Mouse (Mus musculus) intestine, postnatal 0 days (tissue): ENCODE results near the gene Stxbp1. TPM values are rescaled to one million over a fixed set of nuclear protein-coding genes. Genes with fewer than 3 reads are reported as not detected.

ENCODE experiments used
- ATAC-seq: fragments of 200-750 bp; cut with Nextera tagmentation; 2 replicates; pipeline ENCODE4 v1.8.0; 2017; ENCODE audit warnings: mild to moderate bottlenecking, moderate TSS enrichment, moderate library complexity
- H3K27ac ChIP-seq: fragments of 300-500 bp; sonication (generic); 2 replicates; pipeline ENCODE4 v1.5.1; 2014; ENCODE audit warnings: mild to moderate bottlenecking, low read depth, low read length, moderate library complexity
- H3K27me3 ChIP-seq: fragments of 300-500 bp; sonication (generic); replicated peaks from 2 replicates; pipeline ENCODE4 v1.6.1; 2014; ENCODE audit warnings: low read length, mixed read lengths; ENCODE audit not compliant: control insufficient read depth, insufficient read depth
- H3K36me3 ChIP-seq: fragments of 300-500 bp; sonication (generic); 2 replicates; pipeline ENCODE4 v1.6.1; 2014; ENCODE audit warnings: mild to moderate bottlenecking, moderate library complexity; ENCODE audit not compliant: control insufficient read depth, insufficient read depth
- H3K4me1 ChIP-seq: fragments of 300-500 bp; sonication (generic); replicated peaks from 2 replicates; pipeline ENCODE4 v1.6.1; 2014; ENCODE audit warnings: antibody characterized with exemption, low read length, mixed read lengths; ENCODE audit not compliant: control insufficient read depth, insufficient read depth
- H3K4me2 ChIP-seq: fragments of 300-500 bp; sonication (generic); replicated peaks from 2 replicates; pipeline ENCODE4 v1.6.1; 2014; ENCODE audit warnings: low read depth, mild to moderate bottlenecking, moderate library complexity
- H3K4me3 ChIP-seq: fragments of 300-500 bp; sonication (generic); 2 replicates; pipeline ENCODE4 v1.5.1; 2014; ENCODE audit warnings: low read depth, low read length
- H3K9ac ChIP-seq: fragments of 300-500 bp; sonication (generic); 2 replicates; pipeline ENCODE4 v1.6.1; 2014; ENCODE audit warnings: mild to moderate bottlenecking, low read depth, low read length
- H3K9me3 ChIP-seq: fragments of 300-500 bp; sonication (generic); 2 replicates; pipeline ENCODE4 v1.6.1; 2016; ENCODE audit warnings: mixed run types; ENCODE audit not compliant: control insufficient read depth
- CTCF ChIP-seq: sonication (generic); IDR thresholded peaks from 2 replicates; pipeline ENCODE4 v1.5.1; 2016; ENCODE audit warnings: low read depth, mild to moderate bottlenecking, control low read depth, antibody characterized with exemption, moderate library complexity
- WGBS: fragments of 180-500 bp; shearing (Covaris S2); extraction: QIAGEN DNeasy Blood & Tissue Kit; methylation state at CpG from one replicate; pipeline ENCODE4 v1.1.7; 2014; 5-methylcytosine and 5-hydroxymethylcytosine counted together
- polyA plus RNA-seq: library from polyadenylated mRNA; unstranded; fragments of >200 nt; fragmentation: Nextera tagmentation; extraction: Ambion mirVana; gene quantifications from 2 replicates; pipeline ENCODE4 v1.2.1, GENCODE M21; 2015

The Stxbp1 gene
- 12.1 and 12.2 TPM in 2 replicates for polyA plus RNA-seq

DNA sequence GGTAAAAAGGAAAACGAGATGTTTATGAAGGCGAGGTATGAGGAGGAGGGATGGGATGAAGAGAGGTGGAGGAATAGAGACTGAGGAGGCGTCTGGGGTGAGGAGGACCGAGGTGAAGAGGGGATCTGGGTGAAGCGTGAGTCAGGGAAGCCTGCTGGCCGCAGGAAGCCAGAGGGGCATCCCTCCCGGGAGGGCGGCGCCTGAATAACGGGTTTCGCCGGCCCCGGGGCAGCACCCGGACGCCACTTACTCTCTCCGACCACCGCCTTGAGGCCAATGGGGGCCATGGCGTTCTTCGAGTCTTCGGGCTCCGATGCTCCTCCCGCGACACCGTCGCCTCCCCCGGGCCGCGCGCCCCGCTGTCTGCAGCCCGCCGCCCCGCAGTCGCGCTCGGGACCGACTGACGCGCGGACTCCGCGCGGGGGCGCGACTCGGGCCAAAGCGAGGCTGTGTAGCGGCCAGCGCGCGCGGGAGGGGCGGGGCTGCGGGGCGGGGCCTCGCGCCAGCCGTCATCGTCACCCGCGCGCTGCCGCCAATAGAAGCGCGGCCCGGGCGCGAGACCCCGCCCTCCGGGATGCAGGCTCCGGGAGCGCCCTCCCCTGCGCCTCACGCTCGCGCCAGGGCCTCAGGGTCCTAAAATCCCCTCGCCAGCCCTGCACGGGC lies at the start of gene Stxbp1:
Stxbp1 (minus strand) TSS at position 441 of the 663 bp plus-strand sequence.
- WGBS, result under 1% methylated on average over 73 of the region's 78 CpGs
- H3K9ac ChIP-seq, result peak within 1 kb of the TSS; percentile 64
- H3K4me3 ChIP-seq, result peak within 1 kb of the TSS; percentile 71
- peaks cover 5% of the 10 kb centered on the region; the same call in 1 of the 2 replicates for H3K4me1 ChIP-seq
- H3K4me2 ChIP-seq, result peak within 1 kb of the TSS; percentile 93
- H3K27me3 ChIP-seq, result 0 out of 2 replicates have a peak, but pooled peaks cover 2% of the 10 kb centered on the region
- H3K36me3 ChIP-seq, result no peaks in the 10 kb centered on the region
- TF ChIP-seq CTCF, result no peak
- ATAC-seq, result peak; percentile 88
- H3K27ac ChIP-seq, result peak within 1 kb of the TSS; percentile 73
- H3K9me3 ChIP-seq, result no peaks in the 10 kb centered on the region

DNA sequence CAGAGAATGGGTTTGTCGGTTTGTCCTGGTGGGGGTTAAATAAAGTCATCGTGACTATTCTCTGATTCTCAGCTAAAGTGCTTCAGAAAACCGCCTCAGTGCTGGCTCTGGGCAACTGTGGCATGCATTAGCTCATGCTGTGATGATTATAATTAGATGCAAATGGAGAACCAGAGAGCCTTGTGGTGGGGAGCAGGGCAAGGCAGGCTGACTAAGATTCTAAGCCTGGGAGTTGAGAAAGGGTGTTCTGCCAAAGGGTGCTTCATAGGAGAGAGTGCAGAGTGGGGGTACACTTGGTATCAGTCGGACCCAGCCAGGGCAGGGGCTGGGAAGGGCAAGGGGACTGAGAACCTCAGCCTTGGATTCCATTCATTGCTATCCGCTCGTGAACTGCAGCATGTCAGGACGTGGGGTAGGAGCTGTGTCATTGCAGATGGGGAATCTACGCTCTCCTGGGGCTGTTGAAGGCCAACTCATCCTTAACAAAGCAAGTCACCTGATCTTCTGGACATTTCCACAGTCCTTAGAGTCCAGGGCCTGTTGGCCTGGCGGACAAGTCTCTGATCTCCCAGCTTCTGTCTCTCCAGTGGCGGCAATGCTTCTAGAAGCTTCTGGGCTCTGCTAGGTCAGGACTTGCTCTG lies 49.6 kb upstream of the Stxbp1 start:
- Histone ChIP-seq H3K27ac (no peak overlapping the region), H3K36me3 (no peaks in the 10 kb centered on the region; the same call in 1 of the 2 replicates), H3K9me3 (no peaks in the 10 kb centered on the region), H3K4me3 (no peak overlapping the region), H3K27me3 (no peaks in the 10 kb centered on the region), H3K4me2 (peak overlapping the region; percentile 35; the same call in 1 of the 2 replicates), H3K4me1 (peaks cover 13% of the 10 kb centered on the region; the same call in 1 of the 2 replicates), H3K9ac (no peak overlapping the region)
- 48% methylated on average over 10 of the region's 10 CpGs for WGBS
- ATAC-seq, result no peak
- TF ChIP-seq CTCF, result no peak

DNA sequence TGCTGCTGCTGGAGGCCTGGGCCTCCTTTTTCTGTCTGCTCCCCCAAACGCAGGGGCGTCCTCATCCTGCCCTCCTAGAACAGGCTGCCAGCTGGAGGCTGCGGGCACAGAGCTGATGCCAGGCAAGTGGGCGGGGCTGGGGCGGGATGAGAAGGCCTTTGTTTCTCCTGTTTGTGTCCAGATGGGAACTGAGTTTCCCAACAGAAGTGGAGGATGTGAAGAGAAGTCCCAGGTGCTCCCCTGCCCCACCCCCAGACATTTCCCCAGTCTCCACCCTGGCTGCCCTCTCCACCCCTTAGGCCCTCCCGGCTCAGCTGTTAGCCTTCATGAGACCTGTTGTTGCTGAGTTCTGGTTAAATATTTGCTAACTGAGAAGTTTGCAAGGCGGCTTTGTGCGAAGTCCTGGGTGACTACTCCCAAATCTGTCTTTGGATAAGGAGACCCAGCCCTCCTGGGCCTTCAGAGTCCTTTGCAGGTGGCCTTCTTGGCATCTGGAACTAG lies 48.6 kb upstream of the Stxbp1 start:
- no peaks in the 10 kb centered on the region for H3K27me3 ChIP-seq
- peak overlapping the region; percentile 35; the same call in 1 of the 2 replicates for H3K4me2 ChIP-seq
- WGBS, result 19% methylated on average over 5 of the region's 8 CpGs
- peak; percentile 76 for ATAC-seq
- H3K9ac ChIP-seq, result no peak overlapping the region
- no peak overlapping the region for H3K4me3 ChIP-seq
- H3K4me1 ChIP-seq, result peaks cover 13% of the 10 kb centered on the region; the same call in 1 of the 2 replicates
- no peaks in the 10 kb centered on the region; the same call in 1 of the 2 replicates for H3K36me3 ChIP-seq
- TF ChIP-seq CTCF, result no peak
- 0 out of 2 replicates have a peak overlapping the region, but pooled peaks have one; percentile 11 for H3K27ac ChIP-seq
- no peaks in the 10 kb centered on the region for H3K9me3 ChIP-seq

DNA sequence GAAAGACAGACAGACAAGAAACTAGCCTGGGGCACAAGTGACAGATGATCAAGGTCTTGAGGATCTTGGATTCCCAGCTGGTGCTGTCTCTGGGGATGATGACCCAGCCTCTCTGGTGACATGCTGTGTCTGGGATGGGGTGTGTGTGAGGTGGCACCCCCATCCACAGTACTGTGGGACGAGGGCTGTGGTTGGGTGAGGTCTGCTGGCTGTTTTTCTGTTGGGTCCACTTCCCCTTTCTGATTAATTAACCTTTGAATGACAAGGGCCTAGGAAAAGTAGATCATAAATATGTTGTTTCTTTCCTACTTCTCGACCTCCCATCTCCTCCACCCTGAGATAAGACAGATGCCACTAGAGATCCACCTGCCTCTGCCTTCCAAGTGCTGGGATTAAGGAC lies 47.1 kb upstream of the Stxbp1 start:
- 38% methylated on average over 2 of the region's 2 CpGs for WGBS
- no peak overlapping the region for H3K27ac ChIP-seq
- H3K9me3 ChIP-seq, result no peaks in the 10 kb centered on the region
- H3K4me1 ChIP-seq, result peaks cover 13% of the 10 kb centered on the region; the same call in 1 of the 2 replicates
- H3K27me3 ChIP-seq, result no peaks in the 10 kb centered on the region
- H3K4me3 ChIP-seq, result no peak overlapping the region
- no peak for ATAC-seq
- H3K4me2 ChIP-seq, result no peak overlapping the region
- no peak for TF ChIP-seq CTCF
- H3K36me3 ChIP-seq, result no peaks in the 10 kb centered on the region; the same call in 1 of the 2 replicates
- H3K9ac ChIP-seq, result no peak overlapping the region

DNA sequence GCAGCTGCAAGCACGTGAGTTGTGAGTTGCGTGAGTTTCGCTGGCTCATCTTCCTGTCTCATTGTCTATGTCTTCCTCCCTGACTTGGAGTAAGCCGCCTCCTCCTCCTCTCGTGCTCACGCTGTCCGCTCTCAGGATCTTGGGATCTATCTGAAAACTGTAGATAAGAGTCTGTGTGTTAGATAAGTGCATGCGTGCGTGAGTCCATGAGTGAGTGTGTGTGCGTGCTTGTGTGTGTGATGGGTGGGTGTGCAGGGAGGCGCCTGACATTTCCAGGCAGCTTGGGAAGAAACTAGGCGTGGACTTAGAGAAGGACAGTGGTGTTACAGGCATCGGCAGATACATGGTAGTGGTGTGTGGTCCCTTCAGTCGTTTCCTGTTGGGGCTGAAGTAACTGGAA lies 45.4 kb upstream of the Stxbp1 start:
- WGBS, result 64% methylated on average over 14 of the region's 14 CpGs
- no peak for ATAC-seq
- H3K9ac ChIP-seq, result no peak overlapping the region
- H3K4me2 ChIP-seq, result no peak overlapping the region
- no peaks in the 10 kb centered on the region; the same call in 1 of the 2 replicates for H3K36me3 ChIP-seq
- H3K4me3 ChIP-seq, result no peak overlapping the region
- TF ChIP-seq CTCF, result no peak
- no peaks in the 10 kb centered on the region for H3K9me3 ChIP-seq
- peaks cover 12% of the 10 kb centered on the region for H3K4me1 ChIP-seq
- H3K27ac ChIP-seq, result no peak overlapping the region
- H3K27me3 ChIP-seq, result no peaks in the 10 kb centered on the region

DNA sequence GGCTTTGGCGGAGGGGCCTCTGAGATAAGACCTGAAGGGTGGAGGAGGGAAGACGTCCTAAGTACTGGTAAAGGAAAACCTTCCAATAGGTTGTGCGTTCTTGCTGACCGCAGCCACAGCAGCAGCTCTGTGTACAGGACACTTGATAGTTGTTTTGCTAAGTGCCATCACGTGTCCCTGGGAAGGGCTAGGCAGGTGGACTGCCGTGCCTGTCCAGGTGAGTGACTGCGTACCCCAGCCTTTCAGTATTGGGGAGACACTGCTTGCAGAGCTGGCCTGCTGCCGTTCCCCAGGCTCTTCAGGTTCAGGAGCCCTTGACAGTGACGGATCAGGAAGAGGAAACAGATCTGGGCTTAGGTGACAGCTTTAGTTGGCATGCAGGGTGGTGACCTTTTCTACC lies 44.2 kb upstream of the Stxbp1 start:
- TF ChIP-seq CTCF, result no peak
- Histone ChIP-seq H3K36me3 (no peaks in the 10 kb centered on the region; the same call in 1 of the 2 replicates), H3K4me2 (0 out of 2 replicates have a peak overlapping the region, but pooled peaks have one; percentile 30), H3K27me3 (no peaks in the 10 kb centered on the region), H3K4me3 (no peak overlapping the region), H3K9ac (no peak overlapping the region), H3K4me1 (peaks cover 6% of the 10 kb centered on the region), H3K27ac (no peak overlapping the region), H3K9me3 (no peaks in the 10 kb centered on the region)
- no peak for ATAC-seq
- 33% methylated on average over 9 of the region's 9 CpGs for WGBS
